Mouse (Mus musculus) lung, postnatal 14 days (tissue): ENCODE results near the gene Tex12.
A peak's percentile ranks its signal among the peaks of the same experiment; 100 is the strongest.

ENCODE experiments used
- DNase-seq: peaks from one replicate; pipeline ENCODE4 v3.0.0; 2021

The Tex12 gene

DNA sequence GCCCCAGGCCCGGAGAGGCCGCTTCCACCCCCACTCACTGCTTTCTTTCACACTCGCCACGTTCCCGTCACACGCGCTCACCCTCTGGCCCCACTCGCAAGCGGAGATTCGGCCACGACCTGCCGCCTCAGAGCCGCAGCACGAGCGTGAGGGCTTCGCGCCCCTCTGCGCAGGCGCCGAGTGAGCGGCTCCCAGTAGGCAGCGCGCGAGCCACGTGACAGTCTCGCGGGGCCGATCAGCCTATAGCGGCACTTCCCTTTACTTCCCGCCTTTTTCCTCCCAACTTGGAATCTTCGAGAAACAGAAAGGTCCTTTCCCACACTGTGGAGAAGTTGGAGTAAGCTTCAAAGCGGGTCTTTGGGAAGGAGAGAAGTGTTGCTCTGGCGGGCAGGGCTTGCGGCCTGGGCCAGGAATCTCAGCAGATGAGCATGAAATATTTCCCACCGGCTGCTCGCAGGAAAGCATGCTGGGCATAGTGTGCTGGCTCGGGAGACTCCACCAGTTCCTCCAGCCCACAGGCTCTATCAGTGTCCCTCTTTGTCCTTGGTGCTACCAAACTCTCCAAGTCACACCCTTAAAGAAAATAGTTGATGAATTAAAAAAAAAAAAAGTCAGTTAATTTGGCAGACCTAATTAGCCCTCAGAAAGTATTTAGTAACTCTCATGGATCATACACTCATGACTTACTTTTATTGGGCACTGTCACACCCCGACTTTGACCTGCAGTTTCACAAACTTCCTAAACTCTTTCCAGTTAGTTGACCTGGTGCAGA, at the start of gene Tex12:
Gene Tex12 (minus strand): TSS at position 181 of the 773 bp plus-strand sequence.
- no peak for DNase-seq

DNA sequence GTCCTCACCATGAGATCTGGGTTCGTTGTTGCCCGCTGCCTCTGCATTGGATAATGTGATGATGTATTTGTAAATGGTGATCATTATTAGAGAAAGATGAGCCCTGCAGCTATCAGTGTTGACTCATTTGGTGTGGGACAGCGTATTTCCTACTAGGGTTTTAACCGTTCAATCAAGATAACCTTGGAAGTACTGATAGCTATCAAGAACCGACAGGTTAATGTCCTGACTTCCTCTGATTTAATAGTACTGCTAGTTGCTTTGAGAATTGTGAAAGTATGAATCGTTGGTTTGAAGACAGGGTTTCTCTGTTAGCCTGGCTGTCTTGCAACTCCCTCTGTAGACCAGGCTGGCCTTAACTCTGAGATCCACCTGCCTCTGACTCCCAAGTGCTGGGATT, 43.2 kb upstream of the Tex12 start:
- no peak for DNase-seq

DNA sequence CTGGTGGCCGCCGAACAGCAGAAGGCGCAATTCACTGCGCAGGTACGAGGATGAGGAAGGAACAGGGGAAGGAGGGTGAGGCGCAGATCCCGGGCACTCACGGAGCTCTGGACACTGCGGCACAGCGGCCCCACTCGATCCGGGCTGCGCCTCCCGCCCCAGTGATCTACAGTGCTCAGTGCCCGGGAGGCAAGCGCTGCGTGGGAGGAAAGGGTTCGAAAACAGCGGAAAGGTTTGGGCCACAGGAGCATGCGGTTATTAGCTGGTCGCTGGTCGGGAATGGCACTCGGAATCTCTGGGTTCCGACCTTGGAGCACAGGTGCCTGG, 42.8 kb upstream of the Tex12 start:
- DNase-seq = no peak

DNA sequence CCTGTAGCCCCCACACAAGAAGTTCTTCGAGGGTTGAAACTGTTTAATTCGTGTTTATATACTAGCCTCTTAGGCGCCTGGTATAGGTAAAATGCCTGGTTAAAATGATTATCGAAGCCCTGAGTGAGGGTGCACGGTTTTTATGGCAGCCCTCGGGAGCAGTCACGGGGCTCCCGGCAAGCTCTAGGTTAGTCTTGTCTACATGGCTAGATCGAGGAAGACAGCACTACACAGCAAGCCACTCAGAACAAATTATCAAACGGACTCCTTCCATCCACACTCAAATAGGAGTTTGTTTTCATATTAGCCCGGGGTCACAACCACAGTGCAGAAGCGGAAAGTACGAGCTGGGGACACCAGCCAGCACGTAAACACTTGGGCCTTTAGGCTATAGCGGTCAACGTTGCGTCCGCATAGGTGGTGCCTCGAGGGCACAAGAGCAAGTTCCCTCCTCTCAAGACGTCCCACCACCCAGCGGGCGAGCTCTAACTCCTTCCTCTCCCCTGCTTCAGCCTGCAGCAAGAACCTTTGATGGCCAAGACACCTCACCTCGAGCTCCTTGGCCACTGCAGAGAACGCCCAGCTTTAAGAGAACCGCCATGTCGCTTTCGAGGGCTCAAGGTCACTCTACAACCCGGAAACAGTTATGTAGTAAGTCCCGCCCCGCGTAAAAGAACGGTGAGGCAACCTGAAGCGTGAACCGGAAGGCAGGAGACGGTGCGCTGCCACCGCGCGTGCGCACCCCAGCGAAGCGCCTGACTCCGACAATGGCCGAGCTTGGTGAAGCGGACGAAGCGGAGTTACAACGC, 42.3 kb upstream of the Tex12 start, which contains the start of the genes Sdhd and Timm8b:
Gene Sdhd (minus strand): TSS at position 624 of the 809 bp plus-strand sequence.
Gene Timm8b (plus strand): TSS at position 722 of the 809 bp plus-strand sequence.
- DNase-seq = peak; percentile 92

DNA sequence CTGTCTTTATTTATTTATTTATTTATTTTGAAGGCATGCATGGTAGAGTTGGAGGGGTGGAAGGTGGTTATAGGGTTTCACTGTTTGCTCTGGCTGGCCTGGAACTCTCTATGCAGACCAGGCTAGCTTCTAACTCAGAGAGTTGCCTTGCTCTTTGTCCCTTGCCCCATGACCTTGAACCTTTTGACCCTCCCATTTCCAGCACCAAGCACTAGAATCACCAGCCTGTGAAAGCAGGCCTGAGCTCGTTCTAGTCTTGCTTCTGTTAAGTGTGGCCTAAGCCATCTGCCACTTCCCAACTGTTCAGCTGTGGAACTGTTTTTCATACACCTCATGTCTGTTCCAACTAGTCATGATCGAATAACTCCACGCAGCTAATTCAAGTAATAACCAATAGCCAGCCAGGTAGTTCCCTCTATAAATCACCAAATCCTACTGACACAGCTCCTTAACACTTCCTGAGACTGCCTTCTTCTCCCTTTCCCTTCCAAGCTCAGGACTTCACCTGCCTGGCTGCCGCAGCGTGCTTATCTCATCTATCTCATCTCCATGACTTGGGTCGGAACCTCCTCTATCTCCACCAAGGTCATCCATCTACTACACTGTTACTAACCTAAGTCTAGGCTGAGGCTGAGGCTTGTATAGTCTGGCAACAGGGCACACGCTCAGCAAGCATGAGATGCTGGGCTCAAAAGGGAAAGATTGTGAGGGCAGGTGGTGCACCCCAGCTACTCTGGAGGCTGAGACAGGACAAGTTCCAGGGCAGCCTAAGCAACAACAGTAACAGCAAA, 41.1 kb upstream of the Tex12 start:
- DNase-seq = no peak

DNA sequence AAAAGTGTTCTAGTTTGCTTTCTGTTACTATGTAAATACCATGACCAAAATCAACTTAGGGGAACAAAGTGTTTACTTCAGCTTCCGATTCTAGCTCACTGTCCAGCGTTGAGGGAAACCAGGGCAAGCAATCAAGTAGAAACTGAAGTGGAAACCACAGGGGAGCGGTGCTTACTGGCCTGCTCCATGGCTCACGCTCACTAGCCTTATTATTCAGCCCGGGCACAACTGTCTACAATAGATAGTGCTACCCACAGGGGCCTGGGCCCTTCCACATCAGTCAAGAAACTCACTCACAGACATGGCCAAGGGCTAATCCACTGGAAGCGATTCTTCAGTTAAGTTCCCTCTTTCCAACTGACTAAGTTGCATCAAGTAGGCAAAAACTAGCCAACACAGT, 40.4 kb upstream of the Tex12 start:
- no peak for DNase-seq

DNA sequence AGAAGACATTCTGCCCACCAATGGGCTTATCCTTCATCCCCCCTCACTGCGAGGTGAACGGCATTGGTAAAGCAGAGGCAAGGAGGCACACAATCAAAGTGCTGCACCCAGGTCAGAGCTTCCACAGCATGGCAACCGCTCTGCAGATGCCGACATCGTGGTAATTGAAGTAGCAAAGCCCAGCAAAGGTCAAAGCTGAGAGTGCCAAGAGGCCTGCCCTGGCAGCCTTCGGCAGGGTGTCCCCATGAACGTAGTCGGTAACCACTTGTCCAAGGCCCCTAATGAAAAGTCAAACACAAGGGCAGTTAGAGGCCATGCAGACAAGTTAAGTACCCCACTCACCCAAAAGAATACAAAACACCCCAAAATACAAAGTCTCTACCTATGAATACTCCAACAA, 35.8 kb upstream of the Tex12 start:
- no peak for DNase-seq

DNA sequence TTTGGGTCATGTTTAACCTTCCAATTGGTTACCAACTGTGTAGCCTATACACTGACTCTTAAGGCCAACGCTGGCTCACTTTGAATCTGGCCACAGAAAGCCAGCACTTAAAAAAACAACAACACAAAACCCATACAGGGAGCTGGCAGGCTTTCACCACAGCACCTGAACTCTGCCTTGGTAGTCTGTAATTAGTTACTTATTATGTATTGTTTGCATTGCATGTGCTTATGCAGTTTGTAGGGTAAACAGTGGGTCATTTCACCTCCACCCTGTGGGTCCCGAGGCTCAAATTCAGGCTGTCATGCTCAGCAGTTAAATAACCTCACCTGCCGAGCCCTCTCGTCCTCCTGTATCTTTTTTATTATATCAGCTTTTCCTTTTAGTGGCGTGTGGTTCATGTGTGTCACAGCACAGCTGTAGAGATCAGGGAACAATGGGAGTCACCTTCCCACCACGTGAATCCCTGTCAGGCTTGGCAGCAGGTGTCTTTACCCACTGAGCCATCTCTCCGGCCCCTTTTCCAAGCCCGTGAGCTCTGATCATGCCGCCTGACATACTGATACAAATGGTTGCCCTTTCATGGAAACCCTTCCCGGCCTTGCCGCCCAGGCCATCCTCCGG, 33.8 kb upstream of the Tex12 start:
- DNase-seq = no peak

DNA sequence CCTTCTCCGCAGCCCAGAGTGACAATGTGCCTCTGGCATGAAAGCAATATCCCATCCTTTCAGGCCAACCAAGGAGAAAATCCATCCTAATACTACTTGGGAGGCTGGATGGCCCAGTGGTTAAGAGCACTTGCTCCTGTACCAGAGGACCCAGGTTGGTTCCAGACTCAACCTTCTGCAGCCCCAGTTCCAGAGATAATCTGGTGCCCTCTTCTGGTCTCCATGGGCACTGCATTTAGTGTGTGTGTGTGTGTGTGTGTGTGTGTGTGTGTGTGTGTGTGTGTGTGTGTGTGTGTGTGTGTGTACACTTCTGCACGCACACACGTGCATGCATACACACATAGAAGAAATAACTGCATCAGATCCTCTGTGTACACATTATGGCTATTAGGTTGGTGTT, 32.4 kb upstream of the Tex12 start:
- peak; percentile 39 for DNase-seq

DNA sequence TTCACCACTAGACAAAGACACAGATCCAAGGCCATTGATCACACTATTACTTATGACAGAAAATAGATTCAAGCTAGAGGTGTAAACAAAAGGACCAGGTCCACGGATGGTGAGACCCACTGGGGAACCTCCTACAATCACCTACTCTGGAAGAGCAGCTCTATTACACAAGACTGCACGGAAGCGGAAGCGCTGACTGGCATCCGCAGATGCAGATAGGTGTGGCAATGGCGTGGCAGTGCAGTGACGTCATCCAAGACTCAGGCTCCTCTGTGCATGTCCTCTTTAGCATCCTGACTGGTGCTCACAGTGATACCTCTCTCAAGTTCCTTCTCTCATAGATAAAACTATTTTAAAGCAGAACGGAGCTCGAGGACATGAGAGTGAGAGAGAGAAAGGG, 31.8 kb upstream of the Tex12 start:
- DNase-seq = no peak

DNA sequence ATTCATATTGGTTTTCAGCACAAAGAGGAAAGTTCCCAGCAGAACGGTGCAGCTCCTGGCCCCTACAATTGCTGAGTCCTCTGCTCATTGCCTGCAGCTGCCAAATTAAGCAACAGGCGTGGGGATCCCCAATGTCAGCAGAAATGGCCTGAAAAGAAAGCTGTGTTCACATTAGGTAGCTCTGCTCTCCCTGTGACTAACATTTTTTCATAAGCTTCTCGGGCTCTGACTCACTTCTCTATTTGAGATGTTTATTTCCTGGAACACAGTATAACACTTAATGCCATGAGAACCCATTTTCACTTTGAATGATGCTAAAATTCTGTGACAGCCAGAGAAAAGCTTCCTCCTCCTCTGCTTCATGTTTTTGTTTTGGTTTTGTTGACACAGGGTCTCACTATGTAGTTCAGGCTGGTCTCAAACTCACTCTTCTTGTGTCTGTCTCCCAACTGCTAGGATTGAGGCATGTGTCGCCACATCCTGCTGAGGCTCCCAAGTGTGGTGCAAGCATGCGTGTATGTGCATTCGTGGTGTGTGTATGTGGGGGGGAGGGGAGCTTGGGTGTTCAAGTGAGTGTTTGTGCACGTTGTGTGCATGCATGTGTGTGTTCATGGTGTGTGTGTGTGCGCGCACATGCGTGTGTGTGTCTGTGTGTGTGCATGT, 29.9 kb upstream of the Tex12 start:
- DNase-seq = no peak

DNA sequence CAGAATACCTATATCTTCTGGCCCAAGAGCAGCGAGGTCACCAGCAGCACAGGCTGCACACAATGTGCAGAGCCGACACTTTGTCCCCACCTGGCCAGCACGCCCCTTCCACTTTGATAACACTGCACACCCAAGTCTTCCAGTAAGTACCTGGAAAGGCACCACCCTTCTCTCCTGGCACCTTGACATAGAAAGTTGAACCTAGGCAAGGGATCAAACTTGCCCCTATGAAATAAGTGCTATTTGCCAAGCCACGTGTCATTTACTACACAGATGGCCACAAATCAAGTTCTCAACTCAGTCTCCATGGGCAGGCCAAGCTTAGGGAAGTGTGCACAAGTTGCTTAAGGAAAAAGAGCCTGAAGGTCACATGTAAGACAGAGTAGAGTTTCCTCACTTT, 25.8 kb upstream of the Tex12 start:
- DNase-seq = no peak

DNA sequence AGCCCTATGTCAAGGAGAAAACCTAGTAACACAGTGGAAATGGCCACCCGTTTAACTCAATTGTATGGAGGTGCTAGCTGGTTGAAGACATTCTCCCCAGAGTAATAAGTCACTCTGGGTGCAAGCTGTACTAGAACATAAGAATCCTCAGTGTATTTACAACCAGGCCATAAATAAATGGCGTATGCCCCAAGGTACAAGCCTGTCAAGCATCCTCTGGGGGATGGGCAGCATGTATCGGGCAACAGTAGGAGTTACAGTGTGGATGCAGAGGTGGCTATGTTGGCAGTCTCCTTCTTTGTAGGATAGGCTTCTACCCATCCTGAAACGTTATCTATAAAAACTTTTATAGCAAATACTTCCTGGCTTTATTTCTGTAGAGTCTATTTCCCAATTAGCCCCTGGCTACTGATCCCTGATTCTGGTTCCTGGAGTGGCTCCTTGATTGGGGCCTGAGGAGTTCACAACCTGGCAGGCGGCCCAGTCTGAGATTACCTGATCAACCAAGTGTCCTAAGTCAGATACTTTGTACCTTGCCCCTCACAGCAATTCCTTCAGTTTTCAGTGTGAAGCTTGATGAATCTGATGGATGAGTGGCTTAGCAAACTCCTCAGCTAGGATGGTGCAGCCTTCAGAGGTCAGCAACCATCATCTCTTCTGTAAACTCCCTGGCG, 24.2 kb upstream of the Tex12 start:
- DNase-seq = no peak

DNA sequence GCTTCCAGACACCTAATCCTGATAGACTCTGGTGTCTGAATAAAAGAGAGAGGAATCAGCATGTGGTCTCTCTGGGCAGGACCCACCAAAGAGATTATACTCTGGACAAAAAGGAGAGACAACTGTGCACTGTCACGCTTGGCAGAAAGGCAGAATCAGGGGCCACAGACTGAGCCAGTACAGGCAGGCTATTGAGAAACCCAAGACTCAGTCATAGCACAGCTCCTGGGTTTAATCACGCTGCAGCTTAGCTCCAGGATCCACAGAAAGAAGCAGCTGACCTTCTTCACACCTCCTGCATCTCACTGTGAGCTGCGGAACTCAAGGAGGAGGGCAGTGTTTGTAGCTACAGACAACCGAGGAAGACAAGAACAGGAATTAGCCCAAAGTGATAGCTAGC, 19.2 kb upstream of the Tex12 start:
- no peak for DNase-seq

DNA sequence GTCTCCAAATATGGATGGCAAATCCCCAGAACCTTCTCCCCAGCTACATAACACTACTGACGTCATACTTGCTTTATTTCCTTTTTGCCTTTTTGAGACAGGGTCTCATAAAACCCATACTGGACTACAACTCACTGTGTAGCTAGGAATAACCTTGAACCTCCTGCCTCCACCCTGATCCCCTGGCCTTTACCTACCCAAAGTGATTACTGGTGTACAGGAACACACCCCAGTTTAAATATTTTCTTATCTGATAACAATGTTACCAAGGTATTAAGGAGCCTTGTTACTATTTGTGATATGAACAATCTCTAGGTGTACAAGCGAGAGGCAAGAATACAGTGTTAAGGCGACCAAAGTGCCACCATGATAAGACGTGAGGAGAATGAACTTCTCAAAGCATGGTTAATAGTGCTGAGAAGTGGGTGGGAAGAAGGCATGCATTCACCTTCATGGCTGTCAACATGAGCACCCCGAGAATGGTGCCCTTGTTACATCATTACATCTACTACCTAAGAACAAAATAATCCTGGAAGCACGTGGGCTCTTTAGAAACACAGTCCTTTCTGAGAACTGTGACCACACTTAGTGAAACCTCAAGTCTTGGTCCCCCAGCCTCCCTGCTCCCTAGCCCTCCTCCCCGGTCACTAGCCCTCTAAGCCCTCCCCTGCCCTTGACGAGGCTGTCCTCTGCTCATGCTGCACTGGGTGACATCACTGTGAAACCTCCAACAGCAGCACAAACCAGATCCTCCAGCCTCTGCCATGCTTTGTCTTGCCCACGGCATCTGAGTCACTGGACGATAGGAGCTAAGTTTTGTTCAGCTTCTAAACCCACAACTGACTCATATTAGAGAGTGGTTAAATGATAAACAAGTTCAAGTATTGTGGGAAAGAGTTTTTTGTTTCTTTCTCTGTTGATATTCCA, 8.7 kb upstream of the Tex12 start:
- DNase-seq = no peak

DNA sequence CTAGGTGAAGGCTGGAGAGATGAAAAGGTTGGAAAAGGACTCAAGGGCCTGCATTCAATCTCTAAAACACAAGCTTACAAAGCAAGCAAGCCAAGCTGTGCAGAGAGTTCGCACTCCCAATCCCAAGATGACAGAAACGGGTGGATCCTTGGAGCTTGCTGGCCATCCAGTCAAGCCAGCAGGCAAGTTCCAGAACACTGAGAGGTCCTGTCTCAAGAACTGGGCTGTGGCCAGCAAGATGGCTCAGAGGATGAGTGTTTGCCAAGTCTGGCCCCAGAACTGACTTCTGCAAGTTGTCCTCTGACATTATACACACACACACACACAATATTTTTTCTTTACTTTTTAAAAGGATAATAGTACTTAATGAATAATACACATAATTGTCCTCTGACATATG, 6.8 kb upstream of the Tex12 start:
- DNase-seq = no peak

DNA sequence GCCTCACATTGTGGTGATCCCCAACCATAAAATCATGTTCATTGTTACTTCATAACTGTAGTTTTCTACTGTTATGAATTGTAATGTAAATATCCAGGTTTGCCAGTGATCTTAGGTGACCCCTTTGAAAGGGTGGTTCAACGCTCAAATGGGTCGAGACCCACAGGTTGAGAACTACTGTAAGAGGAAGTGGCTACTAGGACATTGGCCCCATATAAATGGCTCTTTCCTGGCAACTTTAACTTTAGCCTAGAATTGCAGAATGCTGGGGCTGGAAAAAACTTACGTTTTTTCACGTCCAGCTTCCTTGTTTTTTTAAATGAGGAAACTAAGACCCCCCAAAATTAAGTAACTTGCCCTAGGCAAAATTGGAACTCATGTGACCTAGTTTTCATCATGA, 6.2 kb upstream of the Tex12 start:
- DNase-seq = no peak

DNA sequence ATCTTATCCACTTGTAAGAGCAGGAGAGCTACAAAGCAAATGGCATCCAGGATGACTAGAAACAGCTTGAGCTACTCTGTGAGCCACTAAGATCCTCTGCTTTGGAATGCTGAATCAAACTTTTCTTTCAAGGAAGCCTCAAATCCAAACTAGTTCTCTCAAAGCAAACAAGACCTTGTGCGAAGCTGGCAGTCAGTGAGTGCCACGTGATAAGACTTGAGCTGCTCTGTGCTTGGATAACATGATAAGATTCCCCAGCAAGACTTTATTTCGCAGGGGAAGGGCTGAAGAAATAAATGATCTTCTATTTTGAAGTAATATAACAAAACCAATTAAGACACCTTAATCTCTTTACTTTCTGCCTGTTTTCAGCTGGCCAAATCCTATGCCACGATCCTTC, 4.8 kb upstream of the Tex12 start:
- DNase-seq = no peak

DNA sequence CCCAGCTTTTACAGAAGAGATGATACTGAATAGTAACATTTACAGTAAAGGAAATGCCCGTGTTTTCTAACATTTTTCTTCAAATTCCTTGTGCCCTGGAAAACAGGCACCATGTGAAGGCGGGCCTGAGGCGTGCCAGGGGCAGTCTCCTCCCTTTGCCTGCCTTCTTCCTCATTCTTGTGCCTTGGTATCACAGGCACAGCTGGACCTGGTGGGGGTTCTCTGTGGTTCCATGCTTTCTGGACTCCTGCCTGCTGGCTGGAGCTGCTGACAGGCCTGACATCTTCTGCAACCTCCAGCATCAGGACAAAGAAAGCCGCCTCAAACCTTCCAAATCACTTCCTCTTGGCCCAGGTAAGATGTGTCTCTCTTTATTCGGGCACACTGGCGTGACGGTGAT, 4.0 kb upstream of the Tex12 start:
- DNase-seq = no peak

DNA sequence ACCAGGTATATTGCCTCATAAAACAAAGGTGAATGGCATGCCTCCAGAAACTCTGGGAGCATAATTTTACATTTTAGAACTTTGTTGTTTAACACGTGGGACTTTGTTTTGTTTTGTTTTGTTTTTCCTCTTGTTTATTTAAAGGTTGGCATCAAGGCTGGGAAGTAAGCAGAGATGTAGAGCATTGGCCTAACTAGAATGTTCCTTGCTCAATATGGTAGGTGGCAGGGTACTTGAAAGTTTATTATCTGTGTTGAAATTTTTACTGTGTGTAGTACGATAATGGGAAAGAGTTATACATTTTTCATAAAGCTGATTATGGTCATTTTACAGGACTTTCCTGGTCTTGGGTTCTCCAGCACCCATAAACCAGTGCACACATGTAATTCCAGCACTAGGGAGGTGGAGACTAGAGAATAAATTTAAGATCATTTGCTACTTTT, 814 bp upstream of the Tex12 start:
- no peak for DNase-seq

DNA sequence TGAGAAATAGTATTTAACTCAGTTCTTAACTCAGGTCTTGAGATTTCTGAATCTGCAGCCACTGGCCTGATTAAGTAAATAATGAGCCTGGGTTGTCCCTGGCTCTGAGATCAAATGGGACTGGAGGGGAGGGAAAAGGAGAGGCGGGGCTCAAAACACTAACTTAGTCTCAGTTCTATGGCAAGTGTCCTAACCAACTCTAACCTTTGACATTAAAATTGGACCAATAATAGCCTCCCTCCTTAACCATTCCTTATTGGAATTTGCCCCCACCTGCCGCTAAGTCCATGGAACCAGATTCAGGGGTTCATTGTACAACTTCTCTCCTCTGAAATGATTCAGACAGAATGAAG, 6.1 kb downstream of the Tex12 start, which contains the start of gene Bco2:
Gene Bco2 (minus strand): TSS at position 88 of the 353 bp plus-strand sequence.
- no peak for DNase-seq
